Mouse (Mus musculus): ENCODE results near the gene Bsn.

GRCm38 (mm10) chr9:108147606-108148005, 42.6 kb downstream of the Bsn start:
- TF ChIP-seq CTCF (IDR thresholded peaks at IDR 0.05; ENCODE audit: low read depth, low read length) (no peak), GATA2 (IDR thresholded peaks at IDR 0.05; ENCODE audit: borderline replicate concordance, low read depth, low read length) (no peak), POLR2AphosphoS5 (IDR thresholded peaks at IDR 0.05; ENCODE audit: insufficient replicate concordance, low read depth, low read length) (no peak), GATA1 (IDR thresholded peaks at IDR 0.05; ENCODE audit: borderline replicate concordance, low read length) (no peak), TAL1 (conservative IDR thresholded peaks at IDR 0.05; ENCODE audit: low read depth, low read length) (no peak)
